Mouse (Mus musculus) kidney, postnatal 36 days (tissue): ENCODE measurements at regions not wholly inside any gene's neighbourhood (a gene's known extent, or its start where the extent isn't known, plus 50 kb on each side); places are given as distances from the start of the nearest gene placed in this dataset.

Experiments used
- DNase-seq, 2 experiments: peaks; one replicate each; pipeline ENCODE4 v3.0.0; 2021 to 2022; ENCODE audit warnings: mixed read lengths in 2 of 2

DNA sequence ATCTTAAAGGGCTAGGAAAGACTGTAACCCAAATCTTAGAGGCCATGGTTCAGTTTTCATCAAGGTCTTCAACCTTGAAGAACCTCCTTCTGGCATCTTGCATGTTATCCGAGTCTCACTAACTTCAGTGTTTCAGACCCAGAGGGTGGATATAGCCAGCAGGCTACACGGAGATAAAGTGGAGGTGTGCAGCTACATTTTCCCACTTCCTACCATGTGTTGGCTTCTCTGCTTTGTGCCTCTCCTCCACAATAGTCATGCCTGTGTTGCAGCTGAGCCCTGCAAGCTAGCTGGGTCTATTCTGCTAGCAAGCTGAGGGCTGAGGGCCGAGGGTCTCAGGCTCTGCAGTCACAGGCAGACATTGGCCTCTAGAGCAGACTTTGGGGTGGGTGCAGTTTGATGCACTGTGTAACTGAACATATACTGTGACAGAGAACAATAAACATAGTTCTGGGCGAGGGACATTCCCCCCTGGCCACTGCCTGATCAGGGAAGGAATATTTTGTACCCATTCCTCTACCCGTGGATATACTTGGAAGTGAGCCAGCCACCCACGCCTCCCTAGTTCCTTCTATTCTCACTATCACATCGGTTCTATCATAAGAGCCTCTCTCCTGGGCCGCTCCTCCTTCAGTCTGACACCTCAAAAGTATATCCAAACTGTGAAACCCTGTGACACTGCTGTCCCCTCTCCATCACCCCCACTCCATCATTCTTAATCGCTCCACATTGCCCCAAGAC lies 152.6 kb upstream of the Mycn start:
- DNase-seq, result no peak

GRCm38 (mm10) chr12:13085951-13086350 lies 144.2 kb upstream of the Mycn start:
- DNase-seq, result no peak

GRCm38 (mm10) chr12:13085484-13085883 lies 143.8 kb upstream of the Mycn start:
- DNase-seq, result no peak

GRCm38 (mm10) chr12:13083337-13084054 lies 141.8 kb upstream of the Mycn start:
- peak; percentile 37 to 58 for DNase-seq

- no peak for DNase-seq
Measured at GRCm38 (mm10) chr12:13080791-13081190, 139.1 kb upstream of the Mycn start.

DNA sequence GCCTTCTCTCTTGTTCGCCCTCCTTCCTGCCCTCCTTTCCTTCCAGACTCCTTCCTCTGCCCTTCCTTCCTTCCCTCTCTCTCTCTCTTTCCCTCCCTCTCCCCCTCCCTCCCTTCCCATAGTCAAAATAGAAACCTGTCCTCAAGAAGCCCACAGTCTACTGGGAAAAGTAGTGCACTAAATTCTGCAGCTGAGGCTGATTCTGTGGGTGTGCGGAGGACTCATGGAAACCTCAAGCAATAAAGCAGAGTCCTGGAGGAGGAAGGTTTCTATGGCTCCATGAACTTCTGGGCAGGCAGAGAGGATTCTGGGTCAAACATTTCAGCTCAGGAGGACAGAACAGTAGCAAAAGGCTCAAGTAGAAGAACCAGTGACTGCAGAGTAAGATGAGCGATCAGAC lies 138.1 kb upstream of the Mycn start:
- no peak for DNase-seq

DNA sequence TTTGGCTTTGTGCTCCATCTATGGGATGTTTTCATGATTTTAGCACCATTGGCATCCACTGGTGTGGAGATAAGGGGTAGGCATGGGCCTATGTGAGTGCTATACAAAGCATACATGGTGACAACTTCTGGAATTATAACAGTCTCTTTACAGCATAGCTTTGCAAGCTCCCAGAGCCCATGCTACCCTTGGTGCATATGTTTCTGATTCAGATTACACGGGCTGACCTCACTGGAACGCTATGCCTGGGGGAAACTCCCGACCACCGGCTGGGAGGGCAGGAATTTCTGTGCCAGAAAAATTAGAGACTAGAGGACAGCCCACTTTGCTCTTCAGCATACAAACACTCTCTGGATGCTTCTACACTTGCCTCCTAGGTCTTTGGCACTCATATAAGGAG lies 136.0 kb upstream of the Mycn start:
- no peak for DNase-seq

- DNase-seq, result no peak
Measured at GRCm38 (mm10) chr12:13076699-13077287, 135.1 kb upstream of the Mycn start.

- DNase-seq, result no peak
Measured at GRCm38 (mm10) chr12:13073126-13073886, 131.6 kb upstream of the Mycn start.

- DNase-seq, result no peak
Measured at GRCm38 (mm10) chr12:13067295-13067694, 125.6 kb upstream of the Mycn start.

DNA sequence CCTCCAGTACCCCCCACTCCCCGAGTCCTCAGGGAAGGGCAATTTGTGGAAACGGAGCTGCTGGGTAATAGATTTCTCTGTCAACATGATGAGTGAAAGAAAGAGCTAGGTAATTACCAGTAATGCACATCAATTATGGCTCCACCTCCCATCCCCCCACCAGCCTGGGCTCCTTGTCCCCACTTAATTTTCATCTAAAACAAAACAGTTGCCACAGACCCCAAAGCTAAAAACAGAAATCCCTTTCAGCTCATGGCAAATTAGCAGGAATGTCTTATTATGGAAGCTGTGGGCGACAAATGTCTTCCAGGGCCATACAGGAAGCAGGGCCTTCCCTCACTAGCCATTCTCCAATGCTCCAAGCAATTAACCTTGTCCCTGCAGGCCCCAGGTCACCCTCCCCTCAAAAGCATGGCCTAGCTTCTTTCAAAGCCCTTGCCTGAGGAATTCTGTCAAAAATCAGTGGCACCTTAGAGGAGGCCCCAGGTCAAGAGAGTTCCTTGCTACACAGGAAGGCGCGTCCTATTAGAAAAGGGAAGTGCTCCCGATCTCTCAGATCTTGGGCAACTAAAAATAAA lies 125.0 kb upstream of the Mycn start:
- DNase-seq, result peak in 1 of 2 experiments; percentile 11

- no peak for DNase-seq
Measured at GRCm38 (mm10) chr12:13059473-13059872, 117.8 kb upstream of the Mycn start.

GRCm38 (mm10) chr12:13056246-13056645 lies 114.5 kb upstream of the Mycn start:
- DNase-seq, result no peak

DNA sequence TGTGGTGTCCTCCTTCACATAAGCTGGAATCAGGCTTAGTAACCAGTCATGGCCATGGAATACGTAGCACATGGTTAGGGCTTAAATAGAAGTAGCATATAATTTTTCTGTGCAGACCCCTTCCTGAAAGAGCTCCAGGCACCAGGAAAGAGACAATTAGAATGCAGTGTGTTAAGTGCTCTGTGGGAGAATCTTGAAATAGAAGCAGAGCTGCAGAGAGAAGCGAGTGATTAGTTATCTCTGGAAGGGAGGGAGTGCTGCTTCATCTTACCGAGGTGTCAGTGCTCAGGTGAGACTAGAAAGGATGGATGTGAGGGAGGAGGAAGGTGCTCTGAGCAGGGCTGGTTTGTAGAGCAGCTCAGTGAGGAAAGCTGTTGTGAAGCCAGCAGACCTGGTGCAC lies 112.9 kb upstream of the Mycn start:
- DNase-seq, result no peak

GRCm38 (mm10) chr12:13053746-13054145 lies 112.0 kb upstream of the Mycn start:
- DNase-seq, result no peak

GRCm38 (mm10) chr12:13052845-13053623 lies 111.3 kb upstream of the Mycn start:
- DNase-seq, result no peak

GRCm38 (mm10) chr12:13052164-13052563 lies 110.5 kb upstream of the Mycn start:
- no peak for DNase-seq

DNA sequence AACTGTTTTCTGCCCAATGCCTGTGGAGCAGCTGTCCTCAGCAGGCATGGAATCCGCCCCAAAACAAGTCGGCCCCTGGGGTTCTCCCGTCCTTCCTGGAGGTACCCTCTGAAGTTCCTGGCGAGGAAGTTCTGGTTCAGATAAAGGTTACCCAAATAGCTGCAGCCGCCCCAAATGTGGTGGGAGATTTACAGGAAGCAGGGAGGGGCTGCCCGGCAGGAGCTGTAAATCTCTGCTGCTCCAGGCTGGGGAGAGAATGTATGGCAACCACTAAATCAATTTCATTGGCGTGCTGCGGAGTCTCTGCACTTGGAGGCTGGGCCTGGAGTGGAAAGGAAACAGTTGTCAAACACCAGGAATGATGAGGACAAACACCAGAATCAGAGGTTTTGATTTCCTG lies 107.9 kb upstream of the Mycn start:
- peak; percentile 36 to 46 for DNase-seq

GRCm38 (mm10) chr12:13048168-13048727 lies 106.5 kb upstream of the Mycn start:
- DNase-seq, result peak; percentile 43 to 53

GRCm38 (mm10) chr12:13042934-13043333 lies 101.2 kb upstream of the Mycn start:
- DNase-seq, result no peak

- no peak for DNase-seq
Measured at GRCm38 (mm10) chr12:13035108-13035741, 93.5 kb upstream of the Mycn start.
